Mouse (Mus musculus) ES-Bruce4 (cell line): ENCODE results near the gene Trmt10a. TPM values are rescaled to one million over a fixed set of nuclear protein-coding genes. Genes with fewer than 3 reads are reported as not detected.

Experiments
- H3K27ac ChIP-seq: 2 replicates; pipeline ENCODE4 v1.5.1; 2012; ENCODE audit warnings: low read length, inconsistent platforms; ENCODE audit not compliant: insufficient read depth
- H3K27me3 ChIP-seq: 2 replicates; pipeline ENCODE4 v1.6.1; 2012; ENCODE audit warnings: mild to moderate bottlenecking, low read length, inconsistent platforms; ENCODE audit not compliant: control insufficient read depth, poor library complexity, insufficient read depth, severe bottlenecking
- H3K36me3 ChIP-seq: 2 replicates; pipeline ENCODE4 v1.6.1; 2012; ENCODE audit warnings: inconsistent platforms, mild to moderate bottlenecking, low read length, moderate library complexity; ENCODE audit not compliant: control insufficient read depth, poor library complexity, insufficient read depth, severe bottlenecking
- H3K4me1 ChIP-seq: one replicate; pipeline ENCODE4 v1.8.1; 2011; ENCODE audit warnings: low read length; ENCODE audit not compliant: control insufficient read depth, insufficient read depth
- H3K4me3 ChIP-seq: 2 replicates; pipeline ENCODE4 v1.5.1; 2011; ENCODE audit warnings: low read depth, mild to moderate bottlenecking, low read length
- H3K9ac ChIP-seq: 2 replicates; pipeline ENCODE4 v1.6.1; 2012; ENCODE audit warnings: low read depth, mild to moderate bottlenecking, inconsistent platforms; ENCODE audit not compliant: poor library complexity, severe bottlenecking
- H3K9me3 ChIP-seq: replicated peaks from 2 replicates; pipeline ENCODE4 v1.6.1; 2012; ENCODE audit warnings: mild to moderate bottlenecking, low read length, inconsistent platforms; ENCODE audit not compliant: control insufficient read depth, poor library complexity, insufficient read depth, severe bottlenecking
- CTCF ChIP-seq: IDR thresholded peaks from one replicate; pipeline ENCODE4 v1.8.1; 2011; ENCODE audit warnings: low read depth, low read length
- EP300 ChIP-seq: IDR thresholded peaks from 2 replicates; pipeline ENCODE4 v1.6.1; 2011; ENCODE audit warnings: low read depth, low read length; ENCODE audit not compliant: insufficient read depth
- POLR2A ChIP-seq: IDR thresholded peaks from one replicate; pipeline ENCODE4 v1.8.1; 2011; ENCODE audit warnings: low read length; ENCODE audit not compliant: insufficient read depth
- polyA plus RNA-seq: library from polyadenylated mRNA; stranded (reverse); fragments of >200 nt; gene quantifications from 2 replicates; pipeline ENCODE4 v1.2.4, GENCODE M21; 2011; ENCODE audit warnings: low read depth; ENCODE audit not compliant: missing spikeins, insufficient read depth, insufficient read length

The Trmt10a gene
- polyA plus RNA-seq, 1 experiment, result 27.6 TPM

- Histone ChIP-seq H3K27me3 (no peaks in the 10 kb centered on the region), H3K27ac (no peak overlapping the region), H3K9me3 (no peaks in the 10 kb centered on the region), H3K4me1 (peaks cover 2% of the 10 kb centered on the region), H3K36me3 (no peaks in the 10 kb centered on the region), H3K4me3 (no peak overlapping the region), H3K9ac (no peak overlapping the region)
- no peak for TF ChIP-seq POLR2A
- no peak for TF ChIP-seq CTCF
- no peak for TF ChIP-seq EP300
Measured at GRCm38 (mm10) chr3:138197093-138197492, 53.8 kb downstream of the Trmt10a start.

- Histone ChIP-seq H3K4me3 (no peak overlapping the region), H3K27ac (no peak overlapping the region), H3K4me1 (peaks cover 2% of the 10 kb centered on the region), H3K27me3 (no peaks in the 10 kb centered on the region), H3K36me3 (no peaks in the 10 kb centered on the region), H3K9me3 (no peaks in the 10 kb centered on the region), H3K9ac (no peak overlapping the region)
- TF ChIP-seq POLR2A (no peak), EP300 (no peak), CTCF (no peak)
Measured at GRCm38 (mm10) chr3:138197556-138197955, 54.3 kb downstream of the Trmt10a start.

GRCm38 (mm10) chr3:138197973-138198721, 54.9 kb downstream of the Trmt10a start:
- TF ChIP-seq CTCF (peak; percentile 62), POLR2A (no peak), EP300 (no peak)
- no peak overlapping the region for H3K4me3 ChIP-seq
- H3K9ac ChIP-seq, result no peak overlapping the region
- no peaks in the 10 kb centered on the region for H3K9me3 ChIP-seq
- H3K4me1 ChIP-seq, result peaks cover 2% of the 10 kb centered on the region
- H3K27me3 ChIP-seq, result no peaks in the 10 kb centered on the region
- no peaks in the 10 kb centered on the region for H3K36me3 ChIP-seq
- no peak overlapping the region for H3K27ac ChIP-seq

- H3K9me3 ChIP-seq, result no peaks in the 10 kb centered on the region
- no peak overlapping the region for H3K4me3 ChIP-seq
- no peak for TF ChIP-seq POLR2A
- TF ChIP-seq CTCF, result no peak
- no peak for TF ChIP-seq EP300
- H3K27me3 ChIP-seq, result no peaks in the 10 kb centered on the region
- H3K4me1 ChIP-seq, result peaks cover 2% of the 10 kb centered on the region
- no peak overlapping the region for H3K27ac ChIP-seq
- no peaks in the 10 kb centered on the region for H3K36me3 ChIP-seq
- H3K9ac ChIP-seq, result no peak overlapping the region
Measured at GRCm38 (mm10) chr3:138198722-138199068, 55.4 kb downstream of the Trmt10a start.

- H3K9me3 ChIP-seq, result peaks cover 10% of the 10 kb centered on the region; the same call in 1 of the 2 replicates
- TF ChIP-seq CTCF (no peak), EP300 (no peak), POLR2A (no peak)
- H3K27ac ChIP-seq, result no peak overlapping the region
- H3K4me1 ChIP-seq, result no peaks in the 10 kb centered on the region
- H3K36me3 ChIP-seq, result no peaks in the 10 kb centered on the region
- no peak overlapping the region for H3K9ac ChIP-seq
- H3K4me3 ChIP-seq, result no peak overlapping the region
- H3K27me3 ChIP-seq, result no peaks in the 10 kb centered on the region
Measured at GRCm38 (mm10) chr3:138208821-138209220, 65.6 kb downstream of the Trmt10a start.

Other genes starting within 250 kb of the Trmt10a start
- 47.1 and 55.3 TPM in 2 replicates for gene Lamtor3, start 224.9 kb upstream of the Trmt10a start, polyA plus RNA-seq
- gene Dapp1, start 161.9 kb upstream of the Trmt10a start, polyA plus RNA-seq, result 3.2 and 9.9 TPM in 2 replicates
- not detected in 2 replicates for gene 1110002E22Rik, start 78.4 kb upstream of the Trmt10a start, polyA plus RNA-seq
- not detected in 2 replicates for gene Gm5105, start 76.1 kb upstream of the Trmt10a start, polyA plus RNA-seq
- 5.3 and 6.2 TPM in 2 replicates for gene Mttp, start 1.5 kb downstream of the Trmt10a start, polyA plus RNA-seq
- gene 4930579F01Rik, start 50.4 kb downstream of the Trmt10a start, polyA plus RNA-seq, result not detected in 2 replicates
- gene Adh7, start 74.3 kb downstream of the Trmt10a start, polyA plus RNA-seq, result 0.43 TPM in 1 of 2 replicates, not detected in the other
- gene Adh1, start 117.5 kb downstream of the Trmt10a start, polyA plus RNA-seq, result 0.54 TPM in 1 of 2 replicates, not detected in the other
- gene Adh6a, start 169.8 kb downstream of the Trmt10a start, polyA plus RNA-seq, result not detected in 2 replicates
- gene Adh6b, start 198.3 kb downstream of the Trmt10a start, polyA plus RNA-seq, result not detected in 2 replicates